Mouse (Mus musculus) skeletal muscle tissue, postnatal 0 days (tissue): ENCODE results near the gene Gm13290. TPM values are rescaled to one million over a fixed set of nuclear protein-coding genes. Genes with fewer than 3 reads are reported as not detected.

Experiments
- polyA plus RNA-seq: library from polyadenylated mRNA; unstranded; fragments of >200 nt; fragmentation: Nextera tagmentation; extraction: Ambion mirVana; gene quantifications from 2 replicates; pipeline ENCODE4 v1.2.1, GENCODE M21; 2015

Gm13290 gene
- 0.15 TPM in 1 of 2 replicates, not detected in the other for polyA plus RNA-seq

GRCm38 (mm10) chr4:88773534-88773933 is at the start of gene Gm13290:
Gene Gm13290 (plus strand): TSS chr4:88773834.

GRCm38 (mm10) chr4:88754818-88755340 is 18.8 kb upstream of the Gm13290 start, which contains the start of gene Gm13271:
Gene Gm13271 (plus strand): TSS chr4:88754868.

GRCm38 (mm10) chr4:88759610-88760268 is 13.9 kb upstream of the Gm13290 start, which contains the start of gene Gm13283:
Gene Gm13283 (plus strand): TSS chr4:88760119.

GRCm38 (mm10) chr4:88776622-88777021 is 3.0 kb downstream of the Gm13290 start, which contains the start of gene Gm13289:
Gene Gm13289 (plus strand): TSS chr4:88776922.

GRCm38 (mm10) chr4:88779550-88779949 is 5.9 kb downstream of the Gm13290 start, which contains the start of gene Gm13272:
Gene Gm13272 (plus strand): TSS chr4:88779850.

GRCm38 (mm10) chr4:88781831-88782230 is 8.2 kb downstream of the Gm13290 start, which contains the start of gene Ifnz:
Gene Ifnz (plus strand): TSS chr4:88782131.

GRCm38 (mm10) chr4:88785409-88785808 is 11.8 kb downstream of the Gm13290 start, which contains the start of gene Gm13276:
Gene Gm13276 (plus strand): TSS chr4:88785709.

GRCm38 (mm10) chr4:88788402-88788801 is 14.8 kb downstream of the Gm13290 start, which contains the start of gene Gm13277:
Gene Gm13277 (plus strand): TSS chr4:88788632.

GRCm38 (mm10) chr4:88791250-88791649 is 17.6 kb downstream of the Gm13290 start, which contains the start of gene Gm13278:
Gene Gm13278 (plus strand): TSS chr4:88791550.

GRCm38 (mm10) chr4:88793936-88794675 is 20.5 kb downstream of the Gm13290 start, which contains the start of gene Gm13275:
Gene Gm13275 (plus strand): TSS chr4:88794487.

GRCm38 (mm10) chr4:88797097-88797496 is 23.5 kb downstream of the Gm13290 start, which contains the start of gene Gm13279:
Gene Gm13279 (plus strand): TSS chr4:88797397.

GRCm38 (mm10) chr4:88799365-88799764 is 25.7 kb downstream of the Gm13290 start, which contains the start of gene Gm13285:
Gene Gm13285 (plus strand): TSS chr4:88799665.

GRCm38 (mm10) chr4:88802954-88803353 is 29.3 kb downstream of the Gm13290 start, which contains the start of gene Gm13287:
Gene Gm13287 (plus strand): TSS chr4:88803254.

GRCm38 (mm10) chr4:88805231-88805630 is 31.6 kb downstream of the Gm13290 start, which contains the start of gene Gm13288:
Gene Gm13288 (plus strand): TSS chr4:88805531.

GRCm38 (mm10) chr4:88815928-88816327 is 42.3 kb downstream of the Gm13290 start, which contains the start of gene Ifna7:
Gene Ifna7 (plus strand): TSS chr4:88816228.

GRCm38 (mm10) chr4:88819659-88820058 is 46.0 kb downstream of the Gm13290 start, which contains the start of gene Ifna11:
Gene Ifna11 (plus strand): TSS chr4:88819959.

Other genes starting within 250 kb of the Gm13290 start
- not detected in 2 replicates for gene Ifna15, start 215.6 kb upstream of the Gm13290 start, polyA plus RNA-seq
- gene Ifna14, start 202.0 kb upstream of the Gm13290 start, polyA plus RNA-seq = not detected in 2 replicates
- gene Ifna9, start 181.4 kb upstream of the Gm13290 start, polyA plus RNA-seq = not detected in 2 replicates
- gene Ifna12, start 170.5 kb upstream of the Gm13290 start, polyA plus RNA-seq = not detected in 2 replicates
- gene C87499, start 139.4 kb upstream of the Gm13290 start, polyA plus RNA-seq = not detected in 2 replicates
- gene Ifna13, start 129.4 kb upstream of the Gm13290 start, polyA plus RNA-seq = not detected in 2 replicates
- gene Ifna16, start 96.9 kb upstream of the Gm13290 start, polyA plus RNA-seq = not detected in 2 replicates
- gene Ifna2, start 89.9 kb upstream of the Gm13290 start, polyA plus RNA-seq = not detected in 2 replicates
- gene Ifnab, start 82.5 kb upstream of the Gm13290 start, polyA plus RNA-seq = not detected in 2 replicates
- 0.13 and 0.36 TPM in 2 replicates for gene Gm26566, start 52.0 kb upstream of the Gm13290 start, polyA plus RNA-seq
- gene Klhl9, start 51.4 kb upstream of the Gm13290 start, polyA plus RNA-seq = 48.9 and 52.6 TPM in 2 replicates
- not detected in 2 replicates for gene Gm13271, start 19.0 kb upstream of the Gm13290 start, polyA plus RNA-seq
- 0.15 and 0.18 TPM in 2 replicates for gene Gm13283, start 13.7 kb upstream of the Gm13290 start, polyA plus RNA-seq
- gene Gm13289, start 3.1 kb downstream of the Gm13290 start, polyA plus RNA-seq = not detected in 2 replicates
- gene Gm13272, start 6.0 kb downstream of the Gm13290 start, polyA plus RNA-seq = not detected in 2 replicates
- 0.26 and 0.27 TPM in 2 replicates for gene Ifnz, start 8.3 kb downstream of the Gm13290 start, polyA plus RNA-seq
- gene Gm13276, start 11.9 kb downstream of the Gm13290 start, polyA plus RNA-seq = not detected in 2 replicates
- gene Gm13277, start 14.8 kb downstream of the Gm13290 start, polyA plus RNA-seq = not detected in 2 replicates
- not detected in 2 replicates for gene Gm13278, start 17.7 kb downstream of the Gm13290 start, polyA plus RNA-seq
- not detected in 2 replicates for gene Gm13275, start 20.7 kb downstream of the Gm13290 start, polyA plus RNA-seq
- not detected in 2 replicates for gene Gm13279, start 23.6 kb downstream of the Gm13290 start, polyA plus RNA-seq
- 0.47 and 1.0 TPM in 2 replicates for gene Gm13285, start 25.8 kb downstream of the Gm13290 start, polyA plus RNA-seq
- not detected in 2 replicates for gene Gm13287, start 29.4 kb downstream of the Gm13290 start, polyA plus RNA-seq
- gene Gm13288, start 31.7 kb downstream of the Gm13290 start, polyA plus RNA-seq = 0.10 TPM in 1 of 2 replicates, not detected in the other
- gene Ifna7, start 42.4 kb downstream of the Gm13290 start, polyA plus RNA-seq = not detected in 2 replicates
- gene Ifna11, start 46.1 kb downstream of the Gm13290 start, polyA plus RNA-seq = not detected in 2 replicates
- gene Ifna6, start 53.6 kb downstream of the Gm13290 start, polyA plus RNA-seq = not detected in 2 replicates
- not detected in 2 replicates for gene Ifna5, start 61.7 kb downstream of the Gm13290 start, polyA plus RNA-seq
- gene Ifna4, start 68.0 kb downstream of the Gm13290 start, polyA plus RNA-seq = not detected in 2 replicates
- gene Ifna1, start 76.3 kb downstream of the Gm13290 start, polyA plus RNA-seq = not detected in 2 replicates
- gene Ifne, start 106.4 kb downstream of the Gm13290 start, polyA plus RNA-seq = not detected in 2 replicates